Comparison of ENCODE assay signal across 8 mouse cellular contexts in the genomic region with DNA sequence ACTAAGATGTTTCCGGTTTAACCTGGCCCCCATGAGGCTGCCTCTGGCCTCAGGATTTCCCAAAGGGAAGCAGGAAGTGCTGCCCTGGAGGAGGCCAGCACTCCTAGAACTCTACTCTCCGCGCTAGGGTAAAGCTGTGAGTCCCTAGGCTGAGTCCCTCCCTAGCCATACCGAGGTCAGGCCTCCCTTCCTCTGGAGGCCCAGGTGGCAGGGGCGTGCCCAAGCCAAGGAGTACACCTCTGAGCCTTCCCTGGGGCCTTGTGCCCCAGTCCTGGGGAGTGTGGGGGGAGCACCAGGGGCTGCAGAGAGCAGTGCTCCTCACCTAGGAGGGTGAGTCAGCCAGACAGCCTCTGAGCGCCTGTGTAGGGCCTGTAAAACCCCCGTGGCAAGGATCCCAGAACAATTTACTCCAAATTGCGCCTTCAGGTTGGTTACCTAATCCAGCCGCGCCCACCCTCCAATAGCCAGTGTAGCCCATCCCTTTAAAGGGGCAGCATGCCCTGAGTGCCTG. TPM values are rescaled to one million over a fixed set of nuclear protein-coding genes. Genes with fewer than 3 reads are reported as not detected.
DNase-seq lines count a peak whose midpoint lies in the region; ATAC-seq and TF ChIP-seq lines count a peak whose summit lies in the region.

No protein-coding gene starts in this region.

- H3K27me3 ChIP-seq in heart, embryonic 10.5 days (ENCODE audit: insufficient read depth, poor library complexity, severe bottlenecking) = no peaks in the 10 kb centered on the region
- no peaks in the 10 kb centered on the region for H3K27me3 ChIP-seq in cerebellum, adult 2 months (ENCODE audit: control insufficient read depth, insufficient read depth, low read length)
- no peaks in the 10 kb centered on the region for H3K27me3 ChIP-seq in hindbrain, embryonic 14.5 days (ENCODE audit: control insufficient read depth, insufficient read depth, low read length)
- peaks cover 27% of the 10 kb centered on the region for H3K27me3 ChIP-seq in liver, embryonic 16.5 days (ENCODE audit: control insufficient read depth, insufficient read depth, low read depth, low read length)

- 0 out of 2 replicates have a peak, but pooled peaks have one; percentile 8 for TF ChIP-seq POLR2A in cerebellum, adult 2 months (IDR thresholded peaks at IDR 0.05; ENCODE audit: borderline replicate concordance, insufficient read depth, low read length)

- H3K4me3 ChIP-seq in heart, embryonic 10.5 days = peak overlapping the region; percentile 91
- peak overlapping the region; percentile 94 for H3K4me3 ChIP-seq in cerebellum, adult 2 months (replicated peaks; ENCODE audit: insufficient read depth, low read depth, low read length)
- H3K4me3 ChIP-seq in hindbrain, embryonic 14.5 days (replicated peaks; ENCODE audit: low read length) = peak overlapping the region; percentile 55; the same call in 1 of the 2 replicates
- peak overlapping the region; percentile 68 for H3K4me3 ChIP-seq in liver, embryonic 16.5 days (ENCODE audit: low read depth, low read length)

- TF ChIP-seq CTCF in cerebellum, adult 2 months (IDR thresholded peaks at IDR 0.05; ENCODE audit: borderline replicate concordance, insufficient read depth, low read depth, low read length) = no peak

- H3K4me2 ChIP-seq in hindbrain, embryonic 14.5 days (replicated peaks) = peak overlapping the region; percentile 66
- H3K4me2 ChIP-seq in liver, embryonic 16.5 days (ENCODE audit: low read depth, low read length) = peak overlapping the region; percentile 89

- H3K9ac ChIP-seq in hindbrain, embryonic 14.5 days = peak overlapping the region; percentile 84; the same call in 1 of the 2 replicates
- no peak overlapping the region for H3K9ac ChIP-seq in liver, embryonic 16.5 days (ENCODE audit: low read depth, low read length)

- no peak for DNase-seq in heart, embryonic 10.5 days (ENCODE audit: low spot score)
- no peak for DNase-seq in heart, postnatal 4 days
- DNase-seq in cerebellum, adult 2 months = peak; percentile 71 to 75
- DNase-seq in hindbrain, embryonic 14.5 days (ENCODE audit: low spot score) = no peak
- no peak for DNase-seq in testis, postnatal 14 days (ENCODE audit: low spot score)
- no peak for DNase-seq in adrenal gland, postnatal 14 days
- no peak for DNase-seq in gastrocnemius, postnatal 36 days

- H3K4me1 ChIP-seq in heart, embryonic 10.5 days = peaks cover 47% of the 10 kb centered on the region
- H3K4me1 ChIP-seq in cerebellum, adult 2 months (ENCODE audit: control insufficient read depth, insufficient read depth, low read length) = peaks cover 27% of the 10 kb centered on the region
- no peaks in the 10 kb centered on the region; the same call in 1 of the 2 replicates for H3K4me1 ChIP-seq in hindbrain, embryonic 14.5 days (replicated peaks; ENCODE audit: control insufficient read depth, insufficient read depth, low read length)
- peaks cover 12% of the 10 kb centered on the region for H3K4me1 ChIP-seq in liver, embryonic 16.5 days (ENCODE audit: control insufficient read depth, low read depth, low read length)

- 17% methylated on average over 10 of the region's 10 CpGs for WGBS in heart, embryonic 10.5 days
- 12% methylated on average over 10 of the region's 10 CpGs for WGBS in cerebellum, adult 2 months
- 23% methylated on average over 10 of the region's 10 CpGs for WGBS in hindbrain, embryonic 14.5 days
- WGBS in liver, embryonic 16.5 days (ENCODE audit: insufficient replicate concordance) = 36% methylated on average over 10 of the region's 10 CpGs

- H3K9me3 ChIP-seq in heart, embryonic 10.5 days = no peaks in the 10 kb centered on the region
- H3K9me3 ChIP-seq in hindbrain, embryonic 14.5 days (ENCODE audit: control insufficient read depth, low read length) = no peaks in the 10 kb centered on the region
- H3K9me3 ChIP-seq in liver, embryonic 16.5 days (replicated peaks; ENCODE audit: control insufficient read depth, low read length) = no peaks in the 10 kb centered on the region

- ATAC-seq in hindbrain, embryonic 14.5 days (ENCODE audit: low FRiP score) = no peak
- ATAC-seq in liver, embryonic 16.5 days (ENCODE audit: low read depth) = no peak

- H3K27ac ChIP-seq in heart, embryonic 10.5 days = peak overlapping the region; percentile 94
- H3K27ac ChIP-seq in cerebellum, adult 2 months (ENCODE audit: insufficient read depth, low read length) = peak overlapping the region; percentile 86
- H3K27ac ChIP-seq in hindbrain, embryonic 14.5 days = no peak overlapping the region
- no peak overlapping the region; the same call in 1 of the 2 replicates for H3K27ac ChIP-seq in liver, embryonic 16.5 days (ENCODE audit: low read length)

- H3K36me3 ChIP-seq in heart, embryonic 10.5 days = no peaks in the 10 kb centered on the region
- H3K36me3 ChIP-seq in hindbrain, embryonic 14.5 days (replicated peaks; ENCODE audit: control insufficient read depth, insufficient read depth) = no peaks in the 10 kb centered on the region
- no peaks in the 10 kb centered on the region for H3K36me3 ChIP-seq in liver, embryonic 16.5 days (ENCODE audit: control insufficient read depth, insufficient read depth)

- intact Hi-C loops in gastrocnemius, postnatal 36 days (cut with DNase I) = no loop called here

RNA-seq across cellular contexts. Expression of a gene that starts 1.6 kb away (rescaled TPM):
- polyA plus RNA-seq in heart, embryonic 10.5 days (2016; fragmentation: Nextera tagmentation; extraction: Ambion mirVana) = 31.1 and 39.9 TPM in 2 replicates
- total RNA-seq in heart, postnatal 4 days (2021) = 10 to 100 TPM in 1 of 2 experiments, 1 to 10 TPM in 1; 9.1 to 10.7 TPM
- polyA plus RNA-seq in cerebellum, adult 2 months (2012; rRNA removed) = 93.6 and 114 TPM in 2 replicates
- 25.3 and 25.7 TPM in 2 replicates for polyA plus RNA-seq in hindbrain, embryonic 14.5 days (2014; fragmentation: Nextera tagmentation; extraction: Ambion mirVana)
- 69.9 and 79.4 TPM in 2 replicates for polyA plus RNA-seq in liver, embryonic 16.5 days (2015; fragmentation: Nextera tagmentation; extraction: Ambion mirVana)
- total RNA-seq in adrenal gland, postnatal 14 days (2021) = 17.9 and 19.9 TPM in 2 replicates
- 1 to 10 TPM; 4.9 to 6.1 TPM for total RNA-seq in gastrocnemius, postnatal 36 days (2021)

Comparison
In these comparisons a context has a peak if more than half of its experiments do, and no peak if none do; other contexts are left out.
1. DNase-seq: peak in cerebellum, adult 2 months (2 of 2); none in heart, embryonic 10.5 days (single experiment), heart, postnatal 4 days (single experiment), hindbrain, embryonic 14.5 days (single experiment), testis, postnatal 14 days (single experiment), adrenal gland, postnatal 14 days (single experiment) and gastrocnemius, postnatal 36 days (0 of 2).
2. H3K27ac ChIP-seq: peak in heart, embryonic 10.5 days (single experiment) and cerebellum, adult 2 months (single experiment); none in hindbrain, embryonic 14.5 days (single experiment) and liver, embryonic 16.5 days (single experiment).
3. Peak in every context shown above with its lines, with median percentiles within 50 percentile points of each other: H3K4me3 ChIP-seq.